Mouse (Mus musculus) small intestine, adult 2 months (tissue): Measurements from ENCODE around the gene Akr1c21.

Experiments
- CTCF ChIP-seq: fragments of 200-500 bp; IDR thresholded peaks from 2 replicates; pipeline ENCODE4 v1.5.1; 2012; ENCODE audit warnings: low read depth, mild to moderate bottlenecking, control low read depth, inconsistent platforms, low read length, moderate library complexity, mixed read lengths; ENCODE audit not compliant: insufficient replicate concordance, insufficient read length; ENCODE audit errors: extremely low read depth
- POLR2A ChIP-seq: fragments of 200-500 bp; IDR thresholded peaks from 2 replicates; pipeline ENCODE4 v1.6.1; 2012; ENCODE audit warnings: low read depth, mild to moderate bottlenecking, control low read depth, inconsistent platforms, low read length, moderate library complexity

- TF ChIP-seq CTCF: no peak
- no peak for TF ChIP-seq POLR2A
These were observed 32.9 kb downstream of the Akr1c21 start for GRCm38 (mm10) chr13:4606821-4607220.
